Comparison of ENCODE assay signal across 19 mouse cellular contexts in the genomic region with DNA sequence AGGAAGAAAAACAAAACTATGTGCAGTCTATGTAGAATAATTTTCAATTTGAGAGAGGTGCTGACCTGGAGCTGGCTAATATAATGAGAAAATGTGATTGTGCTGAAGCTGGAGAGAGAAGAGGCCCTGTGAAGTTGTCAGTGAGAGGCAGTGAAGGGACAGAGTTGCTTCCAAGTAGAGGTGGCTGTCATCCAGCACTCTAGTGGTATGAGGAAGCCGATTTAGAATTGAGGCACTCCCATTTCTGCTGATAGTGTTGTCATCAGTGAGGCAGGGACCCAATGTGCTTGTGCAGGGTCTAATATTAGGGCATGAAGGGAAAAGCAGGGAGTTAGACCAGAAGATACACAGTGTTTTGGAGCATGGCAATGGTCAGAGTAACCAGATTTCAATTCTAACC.
"Had no signal": no experiment of that assay in that cellular context is flagged by ENCODE, and none has a peak within 500 bp of the region (broad histone marks: within the 10 kb centered on the region; RNA-seq: fewer than 3 reads in every experiment).

No protein-coding gene starts in this region.

- H3K4me3 ChIP-seq: limb, embryonic 10.5 days; limb, embryonic 13.5 days; liver, embryonic 12.5 days; liver, embryonic 15.5 days; lung, embryonic 15.5 days; megakaryocyte, embryonic 14.5 days; neural tube, embryonic 12.5 days; neural tube, embryonic 15.5 days had no signal

- H3K4me1 ChIP-seq: limb, embryonic 10.5 days; limb, embryonic 13.5 days; liver, embryonic 12.5 days; liver, embryonic 15.5 days; lung, embryonic 15.5 days; megakaryocyte, embryonic 14.5 days; neural tube, embryonic 12.5 days; neural tube, embryonic 15.5 days had no signal

- ATAC-seq: liver, embryonic 12.5 days had no signal

- H3K9me3 ChIP-seq: limb, embryonic 10.5 days; limb, embryonic 13.5 days; liver, embryonic 12.5 days; liver, embryonic 15.5 days; lung, embryonic 15.5 days; neural tube, embryonic 12.5 days; neural tube, embryonic 15.5 days had no signal

- H3K27ac ChIP-seq: limb, embryonic 10.5 days; limb, embryonic 13.5 days; liver, embryonic 12.5 days; liver, embryonic 15.5 days; lung, embryonic 15.5 days; neural tube, embryonic 12.5 days; neural tube, embryonic 15.5 days had no signal

- H3K4me2 ChIP-seq: limb, embryonic 13.5 days; liver, embryonic 12.5 days; liver, embryonic 15.5 days; lung, embryonic 15.5 days; midbrain, embryonic 11.5 days; neural tube, embryonic 12.5 days; neural tube, embryonic 15.5 days had no signal

- DNase-seq: kidney, postnatal 14 days; kidney, postnatal 4 days; liver; lung, adult 18-20 months; lung, postnatal 10 days; lung, postnatal 36 days; midbrain, embryonic 14.5 days; right cerebral cortex, adult 18-20 months; thymus, adult 18-20 months; thymus, postnatal 36 days had no signal

- H3K27me3 ChIP-seq: limb, embryonic 13.5 days; liver, embryonic 12.5 days; liver, embryonic 15.5 days; lung, embryonic 15.5 days; megakaryocyte, embryonic 14.5 days; neural tube, embryonic 12.5 days; neural tube, embryonic 15.5 days had no signal

- H3K9ac ChIP-seq: limb, embryonic 13.5 days; liver, embryonic 12.5 days; liver, embryonic 15.5 days; lung, embryonic 15.5 days; neural tube, embryonic 12.5 days; neural tube, embryonic 15.5 days had no signal

- H3K36me3 ChIP-seq: limb, embryonic 10.5 days; limb, embryonic 13.5 days; liver, embryonic 12.5 days; liver, embryonic 15.5 days; lung, embryonic 15.5 days; neural tube, embryonic 12.5 days; neural tube, embryonic 15.5 days had no signal
